Mouse (Mus musculus) cerebellum, adult 18-20 months (tissue): ENCODE results near the gene Gm13090.
A peak's percentile ranks its signal among the peaks of the same experiment; 100 is the strongest.

Source experiments
- DNase-seq, 2 experiments: peaks; one replicate each; pipeline ENCODE4 v3.0.0; 2021

The Gm13090 gene

GRCm38 (mm10) chr4:151139053-151139840 lies 49.9 kb downstream of the Gm13090 start:
- peak; percentile 95 to 97 for DNase-seq

GRCm38 (mm10) chr4:151140368-151140982 lies 51.1 kb downstream of the Gm13090 start:
- peak; percentile 80 to 81 for DNase-seq
